Mouse (Mus musculus) heart, postnatal 14 days (tissue): Measurements from ENCODE around the gene St6galnac4. TPM values are rescaled to one million over a fixed set of nuclear protein-coding genes. Genes with fewer than 3 reads are reported as not detected.

ENCODE experiments used
- DNase-seq, 2 experiments: peaks; one replicate each; pipeline ENCODE4 v3.0.0; 2021 to 2022
- intact Hi-C: fragments of 180-260 bp; cut with DNase I; formaldehyde crosslinking; loops from one replicate; pipeline ENCODE4 v1.15.1; 2025
- total RNA-seq, 2 experiments: library from RNA; stranded (reverse); gene quantifications; 2 replicates each; pipeline ENCODE4 v1.2.3; 2021

The St6galnac4 gene
- total RNA-seq, 2 experiments from 2014 or later: 22.8 to 23.6 TPM

DNA sequence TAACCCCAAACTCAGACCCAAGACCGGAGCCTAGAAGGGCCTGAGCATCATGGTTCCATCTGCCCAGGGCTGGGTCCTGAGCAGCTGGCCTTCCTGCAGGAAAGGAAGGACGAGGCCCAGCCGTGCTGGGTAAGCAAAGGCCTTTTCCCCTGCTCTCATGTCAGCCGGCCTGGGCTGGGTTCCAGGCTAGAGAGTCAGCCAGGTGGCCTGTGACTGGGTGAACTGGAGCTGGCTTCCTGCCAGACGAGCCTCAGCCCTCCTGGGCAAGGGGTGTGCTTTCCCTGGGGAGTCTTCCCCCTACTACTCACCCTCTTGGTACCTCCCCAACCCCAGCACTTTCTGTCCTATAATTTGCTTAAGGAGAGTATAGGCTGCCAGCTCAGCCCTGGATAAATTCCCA, 18.7 kb upstream of the St6galnac4 start:
- intact Hi-C loops: loop anchor here (2.0 kb wide), 1 partner anchor 163 kb away; no protein-coding TSS in a partner anchor
- peak; percentile 48 to 55 for DNase-seq

DNA sequence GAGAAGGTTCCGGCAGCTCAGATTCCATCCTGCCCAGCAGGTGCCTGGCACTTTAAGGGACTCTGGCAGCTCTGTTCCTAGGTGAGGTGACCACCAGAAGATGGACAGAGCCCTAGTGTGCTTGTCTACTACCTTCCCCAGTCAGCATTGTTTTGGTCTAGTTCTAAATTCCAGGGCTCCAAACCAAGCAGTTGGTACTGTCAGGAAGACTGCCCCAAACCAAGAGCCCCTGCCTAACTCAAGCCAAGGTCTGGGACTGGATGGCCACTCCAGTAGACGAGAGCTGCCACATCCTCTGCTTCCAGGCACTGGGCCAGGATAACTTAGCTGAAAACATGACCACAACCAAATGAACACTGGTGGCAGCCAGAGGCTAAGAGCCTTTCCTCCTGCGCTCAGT, 18.0 kb upstream of the St6galnac4 start:
- peak in 1 of 2 experiments; percentile 35 for DNase-seq
- intact Hi-C loops: loop anchor here (2.0 kb wide), 1 partner anchor 164 kb away; no protein-coding TSS in a partner anchor

DNA sequence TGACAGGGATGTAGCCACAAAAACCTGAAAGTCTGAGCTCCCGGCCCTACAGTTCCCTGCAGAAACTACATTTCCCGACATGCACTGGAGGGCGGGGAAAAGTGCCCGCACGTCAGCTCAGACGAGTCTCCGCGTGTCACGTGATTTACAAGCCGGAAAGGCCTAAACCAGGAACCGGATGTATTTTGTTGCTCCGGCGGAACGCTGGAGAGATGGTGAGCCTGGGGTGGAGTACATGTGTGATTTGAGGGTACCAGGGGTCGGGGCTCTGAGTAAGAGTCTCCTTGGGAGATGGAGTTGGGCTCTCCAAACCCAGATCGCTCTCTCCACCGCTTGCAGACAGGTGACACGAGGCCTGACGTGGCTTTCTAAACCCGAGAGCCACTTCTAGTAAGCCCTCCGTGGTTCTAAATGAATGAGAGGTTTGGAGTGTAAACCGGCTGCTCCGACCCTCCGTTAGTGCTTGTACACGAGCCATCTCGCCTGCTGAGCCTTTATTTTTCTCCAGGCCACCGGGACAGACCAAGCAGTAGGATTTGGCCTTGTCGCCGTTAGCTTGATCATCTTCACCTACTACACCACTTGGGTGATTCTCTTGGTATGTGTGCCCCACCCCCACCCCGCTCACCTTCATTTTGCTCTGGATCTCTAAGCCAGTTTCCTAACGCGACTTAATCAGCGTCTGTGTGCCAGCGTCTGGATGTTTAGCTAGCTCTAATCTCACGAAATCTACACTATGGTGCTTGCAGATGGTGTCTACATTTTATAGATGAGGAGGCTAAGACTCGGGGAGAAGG, 16.0 kb upstream of the St6galnac4 start, which contains the start of gene Dpm2:
Dpm2 (plus strand) TSS at position 161 of the 797 bp plus-strand sequence.
- intact Hi-C loops: no loop called here
- peak; percentile 85 to 93 for DNase-seq

- intact Hi-C loops: no loop called here
- DNase-seq: no peak
Measured at GRCm38 (mm10) chr2:32572196-32572595, 14.7 kb upstream of the St6galnac4 start.

GRCm38 (mm10) chr2:32574497-32574896, 12.4 kb upstream of the St6galnac4 start, which contains the start of gene Pip5kl1:
TSS of gene Pip5kl1 (plus strand) at chr2:32574797.
- intact Hi-C loops: no loop called here
- DNase-seq: no peak

DNA sequence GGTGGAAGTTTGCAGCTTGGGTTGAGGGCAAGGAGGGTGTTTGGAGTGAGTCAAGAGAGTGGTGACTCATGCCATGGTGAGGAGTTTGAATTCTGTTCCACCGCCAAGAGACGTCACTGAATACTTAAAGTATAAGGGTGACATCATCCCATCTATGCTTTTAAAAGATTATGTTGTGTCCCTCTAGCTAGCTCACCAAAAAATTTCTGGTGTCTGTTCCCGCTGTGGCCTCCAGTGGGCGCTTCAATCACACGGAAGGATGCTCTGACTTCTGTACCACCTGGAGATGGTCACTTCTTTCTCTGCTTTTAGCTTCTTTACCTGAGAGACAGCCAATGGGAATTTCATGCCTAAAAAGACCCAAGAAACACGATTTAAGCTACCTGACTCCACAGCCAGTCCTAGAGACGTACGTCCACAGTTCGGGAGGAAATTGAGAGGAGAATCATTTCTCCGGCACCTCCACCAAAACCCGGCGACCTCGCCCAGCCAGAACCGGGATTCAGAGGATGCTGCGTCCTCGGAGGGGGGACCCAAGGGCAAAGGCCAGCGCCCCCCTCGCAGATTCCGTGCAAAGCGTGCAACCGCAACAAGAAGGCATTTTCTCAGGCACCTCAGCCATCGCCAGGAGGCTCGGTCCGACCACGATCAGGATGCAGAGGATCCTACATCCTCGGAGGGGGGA, 11.9 kb upstream of the St6galnac4 start:
- intact Hi-C loops: loop anchor here (5.0 kb wide), 1 partner anchor 37 kb away; no protein-coding TSS in a partner anchor
- peak; percentile 44 to 68 for DNase-seq

- intact Hi-C loops: loop anchor here (5.0 kb wide), 1 partner anchor 37 kb away; no protein-coding TSS in a partner anchor
- DNase-seq: no peak
Measured at GRCm38 (mm10) chr2:32575586-32576160, 11.2 kb upstream of the St6galnac4 start, which contains the start of gene 9430097D07Rik. TSS of gene 9430097D07Rik (minus strand) at chr2:32575684.

DNA sequence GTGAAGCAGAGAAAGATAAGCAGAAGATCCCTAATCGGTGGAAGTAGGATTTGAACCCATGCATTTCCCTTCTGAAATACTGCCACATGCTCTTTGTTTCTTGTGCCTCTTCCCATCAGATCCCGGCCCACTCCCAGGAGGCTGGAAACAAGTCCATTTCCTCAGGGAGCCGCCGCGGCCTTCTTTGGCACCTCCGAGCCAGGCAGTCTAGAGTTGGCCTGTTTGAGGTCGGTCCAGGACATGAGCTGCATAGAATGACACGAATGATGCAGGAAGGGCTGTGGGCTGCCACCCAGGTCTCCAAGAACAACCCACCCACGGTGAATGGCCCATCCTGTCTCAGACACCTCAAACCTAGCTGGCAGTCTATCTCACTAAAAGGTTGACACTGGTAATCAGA, 10.4 kb upstream of the St6galnac4 start:
- intact Hi-C loops: loop anchor here (5.0 kb wide), 1 partner anchor 36 kb away; no protein-coding TSS in a partner anchor
- no peak for DNase-seq

DNA sequence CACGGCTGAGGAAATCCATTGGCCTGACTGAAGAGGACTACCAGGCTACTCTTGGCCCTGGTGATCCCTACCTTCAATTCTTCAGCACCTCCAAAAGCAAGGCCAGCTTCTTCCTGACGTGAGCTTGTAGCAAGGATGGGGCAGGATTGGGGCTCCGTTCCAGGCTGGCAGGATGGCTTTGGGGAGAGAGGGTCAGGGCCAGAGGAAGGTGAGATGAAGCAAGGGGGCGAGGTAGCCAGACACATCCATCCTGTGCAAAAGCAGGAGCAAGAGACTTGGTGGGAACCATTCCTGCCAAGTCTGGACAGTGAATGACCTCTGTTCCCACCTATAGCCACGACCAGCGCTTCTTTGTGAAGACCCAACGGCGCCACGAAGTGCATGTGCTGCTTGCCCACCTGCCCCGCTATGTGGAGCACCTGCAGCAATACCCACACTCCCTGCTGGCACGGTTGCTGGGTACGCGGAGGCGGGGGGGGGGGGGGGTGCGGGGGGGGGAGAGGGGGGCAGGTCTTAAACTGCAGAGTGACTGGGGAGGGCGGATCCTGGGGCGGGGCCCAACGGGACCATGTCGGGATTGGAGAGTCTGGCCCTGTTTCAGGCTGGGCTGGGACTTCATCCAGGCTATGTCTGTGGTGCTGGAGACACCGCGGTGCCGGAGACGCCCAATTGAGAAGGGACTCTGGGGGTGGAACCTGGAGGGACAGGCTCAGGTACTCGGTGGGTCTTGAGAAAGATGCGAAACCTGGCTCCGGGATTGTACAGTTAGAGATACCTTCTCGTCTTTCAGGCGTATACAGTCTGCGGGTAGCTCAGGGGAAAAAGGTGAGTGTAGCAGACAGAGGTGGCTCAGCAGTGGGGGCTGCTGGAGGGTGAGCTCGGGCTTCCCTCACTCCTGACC, 8.5 kb upstream of the St6galnac4 start:
- DNase-seq: peak; percentile 38 to 46

DNA sequence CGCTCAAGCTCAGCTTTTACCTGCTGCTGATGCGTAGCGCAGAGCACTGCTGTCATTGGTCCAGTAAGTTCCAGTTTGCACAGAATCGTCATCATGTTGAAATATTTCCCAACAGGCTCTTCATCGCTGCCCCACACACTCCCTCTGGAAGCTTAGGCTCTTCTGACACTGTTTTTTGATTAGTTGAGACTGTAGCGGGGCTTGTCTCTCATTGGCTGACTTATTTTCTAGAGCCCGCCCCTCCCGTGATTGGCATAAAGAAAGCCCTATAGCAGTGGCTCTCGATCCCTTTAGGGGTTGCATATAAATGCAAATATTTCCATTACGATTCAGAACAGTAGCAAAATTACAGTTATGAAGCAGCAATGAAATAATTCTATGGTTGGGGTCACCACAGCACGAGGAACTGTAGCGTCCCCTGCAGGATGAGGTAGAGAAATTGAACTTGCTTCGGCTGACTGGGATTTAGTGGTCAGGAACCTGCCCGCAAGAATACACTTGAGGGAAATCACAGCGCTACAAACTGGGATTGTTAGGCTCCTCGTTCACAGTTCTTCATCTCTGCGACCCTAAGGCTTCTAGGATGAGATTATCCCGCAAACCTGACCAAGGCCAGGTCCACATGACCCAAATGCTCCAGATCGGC, 5.3 kb upstream of the St6galnac4 start:
- intact Hi-C loops: no loop called here
- no peak for DNase-seq

More for the DNA sequence above, 8.5 kb upstream of the St6galnac4 start:
- intact Hi-C loops: loop anchor here (5.0 kb wide), 1 partner anchor 34 kb away; no protein-coding TSS in a partner anchor

- intact Hi-C loops: loop anchor here (1.0 kb wide), 1 partner anchor 19 kb away; no protein-coding TSS in a partner anchor
- DNase-seq: peak; percentile 79 to 88
Measured at GRCm38 (mm10) chr2:32582830-32583799, 3.8 kb upstream of the St6galnac4 start.

GRCm38 (mm10) chr2:32585149-32585714, 1.7 kb upstream of the St6galnac4 start:
- intact Hi-C loops: loop anchor here (2.0 kb wide), 1 partner anchor 104 kb away; no protein-coding TSS in a partner anchor
- no peak for DNase-seq

GRCm38 (mm10) chr2:32587731-32588321, 931 bp downstream of the St6galnac4 start:
- intact Hi-C loops: no loop called here
- DNase-seq: peak; percentile 47 to 56

GRCm38 (mm10) chr2:32589213-32589795, 2.4 kb downstream of the St6galnac4 start:
- peak; percentile 58 to 61 for DNase-seq

DNA sequence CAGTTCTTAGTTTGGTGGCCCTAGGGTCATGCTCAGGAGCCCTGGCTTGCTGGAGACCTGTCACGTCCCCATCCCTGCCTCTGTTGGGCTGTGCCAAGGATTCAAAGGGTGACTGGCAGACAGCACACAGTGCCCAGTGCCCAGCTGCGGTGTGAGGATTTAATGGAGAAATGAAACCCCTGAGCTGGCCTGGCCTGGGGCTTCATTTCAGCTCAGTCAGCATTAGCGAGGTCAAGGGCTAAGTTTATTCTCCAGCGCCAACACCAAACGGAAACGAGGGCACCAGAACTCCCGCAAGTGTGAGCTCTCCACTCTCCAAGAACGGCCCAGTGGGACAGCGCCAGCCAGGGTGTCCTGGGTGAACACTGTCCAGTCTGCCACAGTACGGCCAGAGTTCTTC, 3.3 kb downstream of the St6galnac4 start:
- intact Hi-C loops: no loop called here
- DNase-seq: no peak

More at GRCm38 (mm10) chr2:32589213-32589795, 2.4 kb downstream of the St6galnac4 start:
- intact Hi-C loops: no loop called here

DNA sequence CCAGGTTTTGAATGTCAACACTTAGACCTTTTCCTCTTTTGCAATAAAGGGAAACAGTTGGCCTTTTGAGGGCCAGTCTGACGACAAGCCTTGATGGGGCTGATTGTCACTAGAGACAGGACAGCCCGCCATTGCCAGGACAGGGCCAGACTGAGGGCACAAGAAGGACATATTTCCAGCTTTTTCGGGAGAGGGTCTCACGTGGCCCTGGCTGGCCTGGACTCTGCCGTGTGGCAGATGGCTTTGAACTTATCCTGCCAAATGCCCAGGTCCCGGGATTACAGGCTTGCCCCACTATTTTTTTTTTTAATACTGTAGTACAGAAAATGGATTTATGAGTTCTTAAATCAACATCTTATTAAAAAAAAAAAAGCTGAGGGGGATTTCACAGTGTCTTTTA, 4.4 kb downstream of the St6galnac4 start:
- no peak for DNase-seq
- intact Hi-C loops: no loop called here

DNA sequence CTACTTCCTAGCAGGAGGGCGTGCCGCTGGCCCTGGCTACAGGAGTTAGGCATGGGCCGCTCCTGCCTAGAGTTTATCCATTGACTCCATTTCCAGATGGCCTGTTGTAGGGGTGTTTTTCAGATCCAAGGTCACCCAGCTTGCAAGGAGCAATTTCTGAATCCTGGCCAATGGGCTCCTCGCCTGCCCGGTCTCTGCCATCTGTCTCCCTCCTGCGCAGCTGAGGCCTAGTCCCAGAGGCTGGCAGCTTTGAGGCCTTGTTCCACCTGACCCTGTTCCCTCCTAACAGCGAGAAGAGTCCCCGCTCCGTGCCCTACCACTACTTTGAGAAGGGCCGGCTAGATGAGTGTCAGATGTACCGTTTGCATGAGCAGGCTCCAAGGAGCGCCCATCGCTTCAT, 9.8 kb downstream of the St6galnac4 start:
- no peak for DNase-seq
- intact Hi-C loops: no loop called here
